Mouse (Mus musculus) c-Kit-positive CD71-negative TER-119-negative erythroid progenitor cells, embryonic 14.5 days (primary cell): ENCODE measurements around the gene Gjb6.

Source experiments
- DNase-seq: peaks from one replicate; pipeline ENCODE4 v3.0.0-alpha.2; 2013; ENCODE audit warnings: low read depth

Gene Gjb6

DNA sequence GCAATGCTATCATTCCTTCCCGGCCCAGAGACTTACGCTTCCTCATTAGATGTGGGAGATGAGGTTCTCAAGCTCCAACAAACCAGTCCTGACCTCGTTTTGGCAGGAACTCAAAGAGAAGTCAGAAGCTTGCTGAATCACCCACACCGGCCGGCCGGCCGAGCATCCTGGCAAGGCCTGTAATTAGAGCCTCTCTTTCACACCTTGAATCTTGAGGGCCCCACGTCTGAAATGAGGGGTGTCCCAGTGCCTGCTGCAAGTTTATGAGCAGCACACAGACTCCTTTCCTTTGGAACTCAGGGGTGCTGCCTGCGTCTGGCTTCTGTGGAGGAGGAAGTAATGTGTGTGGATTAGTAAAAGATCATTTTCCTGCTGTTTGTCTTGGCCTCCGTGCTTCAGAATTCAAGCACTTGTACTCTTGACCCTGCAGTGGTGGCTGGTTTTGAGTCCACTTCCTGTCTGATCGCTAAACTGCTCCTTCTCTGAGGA is 49.2 kb downstream of the Gjb6 start:
- no peak for DNase-seq

DNA sequence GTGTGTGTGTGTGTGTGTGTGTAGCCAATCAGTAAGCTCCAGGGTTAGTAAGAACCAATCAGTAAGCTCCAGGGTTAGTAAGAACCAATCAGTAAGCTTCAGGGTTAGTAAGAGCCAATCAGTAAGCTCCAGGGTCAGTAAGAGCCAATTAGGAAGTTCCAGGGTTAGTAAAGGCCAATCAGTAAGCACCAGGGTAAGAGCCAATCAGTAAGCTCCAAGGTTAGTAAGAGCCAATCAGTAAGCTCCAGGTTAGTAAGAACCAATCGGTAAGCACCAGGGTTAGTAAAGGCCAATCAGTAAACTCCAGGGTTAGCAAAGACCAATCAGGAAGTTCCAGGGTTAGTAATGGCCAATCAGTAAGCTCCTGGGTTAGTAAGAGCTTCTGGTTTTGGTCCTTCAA is 50.5 kb downstream of the Gjb6 start:
- no peak for DNase-seq

DNA sequence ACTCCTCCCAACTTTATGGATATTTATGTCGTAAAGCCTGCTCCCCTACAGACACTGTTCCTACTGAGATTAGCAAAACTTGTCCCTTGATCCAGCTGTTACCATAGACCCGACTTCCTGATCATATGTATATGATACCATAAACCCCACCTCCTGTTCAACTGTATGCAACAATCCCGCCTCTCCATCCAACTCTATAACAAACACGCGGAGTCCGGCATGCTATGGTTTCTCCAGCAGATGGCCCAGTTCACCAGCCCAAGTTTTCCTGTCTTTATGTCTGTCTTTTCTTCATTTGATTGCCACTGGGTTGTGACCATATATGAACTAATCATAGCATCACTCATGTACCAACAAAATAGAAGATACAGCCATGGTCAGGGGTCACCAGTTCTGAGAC is 57.9 kb downstream of the Gjb6 start:
- no peak for DNase-seq
